Mouse (Mus musculus): Measurements from ENCODE around the gene Sept10.

Gene Sept10

GRCm38 (mm10) chr10:59221473-59222270 is at the start of gene Sept10, which contains the start of gene Sowahc:
TSS of gene Sept10 (minus strand) at chr10:59221847.
TSS of gene Sowahc (plus strand) at chr10:59221953.
- DNase-seq, result peak; percentile 98 to 99

GRCm38 (mm10) chr10:59268754-59269153 is 47.1 kb upstream of the Sept10 start:
- peak in 1 of 2 experiments; percentile 50 for DNase-seq

- DNase-seq, result no peak
Measured at GRCm38 (mm10) chr10:59268109-59268508, 46.5 kb upstream of the Sept10 start.

GRCm38 (mm10) chr10:59267275-59267674 is 45.6 kb upstream of the Sept10 start:
- DNase-seq, result no peak

- DNase-seq, result peak; percentile 18 to 62
Measured at GRCm38 (mm10) chr10:59266097-59266496, 44.5 kb upstream of the Sept10 start.

GRCm38 (mm10) chr10:59265674-59266073 is 44.0 kb upstream of the Sept10 start:
- DNase-seq, result no peak

- DNase-seq, result no peak
Measured at GRCm38 (mm10) chr10:59265067-59265466, 43.4 kb upstream of the Sept10 start.

- no peak for DNase-seq
Measured at GRCm38 (mm10) chr10:59262979-59263378, 41.3 kb upstream of the Sept10 start.

GRCm38 (mm10) chr10:59262021-59262420 is 40.4 kb upstream of the Sept10 start:
- no peak for DNase-seq

GRCm38 (mm10) chr10:59261603-59262002 is 40.0 kb upstream of the Sept10 start:
- DNase-seq, result no peak

GRCm38 (mm10) chr10:59259572-59259971 is 37.9 kb upstream of the Sept10 start:
- no peak for DNase-seq

- DNase-seq, result no peak
Measured at GRCm38 (mm10) chr10:59256533-59256932, 34.9 kb upstream of the Sept10 start.

GRCm38 (mm10) chr10:59253541-59254079 is 32.0 kb upstream of the Sept10 start:
- no peak for DNase-seq

GRCm38 (mm10) chr10:59252396-59252795 is 30.7 kb upstream of the Sept10 start:
- DNase-seq, result no peak

- DNase-seq, result no peak
Measured at GRCm38 (mm10) chr10:59251980-59252379, 30.3 kb upstream of the Sept10 start.

- no peak for DNase-seq
Measured at GRCm38 (mm10) chr10:59250679-59251078, 29.0 kb upstream of the Sept10 start.

GRCm38 (mm10) chr10:59249531-59249930 is 27.9 kb upstream of the Sept10 start:
- DNase-seq, result no peak

- DNase-seq, result peak; percentile 75 to 77
Measured at GRCm38 (mm10) chr10:59241141-59241541, 19.5 kb upstream of the Sept10 start.

- no peak for DNase-seq
Measured at GRCm38 (mm10) chr10:59237757-59238156, 16.1 kb upstream of the Sept10 start.

GRCm38 (mm10) chr10:59236486-59236885 is 14.8 kb upstream of the Sept10 start:
- no peak for DNase-seq

GRCm38 (mm10) chr10:59235847-59236246 is 14.2 kb upstream of the Sept10 start:
- DNase-seq, result no peak

GRCm38 (mm10) chr10:59235227-59235626 is 13.6 kb upstream of the Sept10 start:
- DNase-seq, result no peak

- no peak for DNase-seq
Measured at GRCm38 (mm10) chr10:59229205-59229820, 7.7 kb upstream of the Sept10 start.

- DNase-seq, result no peak
Measured at GRCm38 (mm10) chr10:59225137-59225536, 3.5 kb upstream of the Sept10 start.

Data from kidney, postnatal 25 days (tissue).